Mouse (Mus musculus) layer of hippocampus, adult 18-20 months (tissue): ENCODE data around the gene Lrrc3b. TPM values are rescaled to one million over a fixed set of nuclear protein-coding genes. Genes with fewer than 3 reads are reported as not detected.

Experiments
- DNase-seq, 2 experiments: peaks; one replicate each; pipeline ENCODE4 v3.0.0; 2022; ENCODE audit warnings: low spot score in 2 of 2
- total RNA-seq, 2 experiments: library from RNA; stranded (reverse); gene quantifications; 2 replicates each; pipeline ENCODE4 v1.2.3; 2021

Lrrc3b gene
- total RNA-seq, 2 experiments from 2014 or later, result 9.8 to 10.5 TPM

GRCm38 (mm10) chr14:15333130-15333529, 105.7 kb downstream of the Lrrc3b start:
- DNase-seq, result no peak

GRCm38 (mm10) chr14:15331370-15331769, 107.4 kb downstream of the Lrrc3b start:
- no peak for DNase-seq

GRCm38 (mm10) chr14:15330155-15330554, 108.6 kb downstream of the Lrrc3b start:
- no peak for DNase-seq

GRCm38 (mm10) chr14:15325872-15326271, 112.9 kb downstream of the Lrrc3b start:
- DNase-seq, result no peak

- no peak for DNase-seq
These were observed 116.2 kb downstream of the Lrrc3b start for GRCm38 (mm10) chr14:15322441-15323123.

- DNase-seq, result no peak
These were observed 119.3 kb downstream of the Lrrc3b start for GRCm38 (mm10) chr14:15319399-15319915.

GRCm38 (mm10) chr14:15308576-15308975, 130.2 kb downstream of the Lrrc3b start:
- DNase-seq, result peak; percentile 23 to 76
